Comparison of ENCODE assay signal across 8 mouse cellular contexts in genomic region chr11:72343904-72344303, GRCm38 (mm10). TPM values are rescaled to one million over a fixed set of nuclear protein-coding genes. Genes with fewer than 3 reads are reported as not detected.
DNase-seq lines count a peak whose midpoint lies in the region; ATAC-seq and TF ChIP-seq lines count a peak whose summit lies in the region.

No protein-coding gene starts in this region.

- H3K27ac ChIP-seq in limb, embryonic 14.5 days (replicated peaks; ENCODE audit: low read depth, low read length) = no peak overlapping the region

- TF ChIP-seq CTCF in G1E (IDR thresholded peaks at IDR 0.05; ENCODE audit: low read depth, low read length) = no peak; the same call in 1 of the 2 replicates

- H3K9me3 ChIP-seq in G1E (replicated peaks) = no peaks in the 10 kb centered on the region
- no peaks in the 10 kb centered on the region for H3K9me3 ChIP-seq in limb, embryonic 14.5 days (ENCODE audit: control insufficient read depth, low read length)

- no peak for ATAC-seq in G1E (ENCODE audit: extremely low read depth, insufficient number of reproducible peaks, low FRiP score, poor library complexity, severe bottlenecking)
- no peak for ATAC-seq in limb, embryonic 14.5 days (ENCODE audit: low FRiP score, low read depth)

- peaks cover 27% of the 10 kb centered on the region for H3K27me3 ChIP-seq in G1E (ENCODE audit: insufficient read depth, low read length)
- H3K27me3 ChIP-seq in limb, embryonic 14.5 days (ENCODE audit: control insufficient read depth, insufficient read depth, low read length) = no peaks in the 10 kb centered on the region

- WGBS in limb, embryonic 14.5 days = 20% methylated on average over 8 of the region's 8 CpGs

- no peak overlapping the region for H3K4me3 ChIP-seq in G1E (ENCODE audit: low read depth, low read length)
- H3K4me3 ChIP-seq in limb, embryonic 14.5 days (replicated peaks; ENCODE audit: low read length) = no peak overlapping the region

- DNase-seq in layer of hippocampus, adult 11-12 months (ENCODE audit: low spot score) = peak; percentile 58
- DNase-seq in layer of hippocampus, adult 9-11 months = no peak
- peak; percentile 21 for DNase-seq in G1E (ENCODE audit: low spot score)
- DNase-seq in adrenal gland, postnatal 10 days = peak; percentile 78
- peak; percentile 76 for DNase-seq in gastrocnemius, postnatal 10 days
- peak; percentile 52 for DNase-seq in limb, embryonic 14.5 days (ENCODE audit: low spot score)
- peak; percentile 43 for DNase-seq in retina, postnatal 7 days (ENCODE audit: low read depth, low spot score)
- DNase-seq in cerebellum, adult 11-12 months = no peak

- no peaks in the 10 kb centered on the region for H3K36me3 ChIP-seq in G1E (replicated peaks)
- no peaks in the 10 kb centered on the region for H3K36me3 ChIP-seq in limb, embryonic 14.5 days (ENCODE audit: control insufficient read depth, insufficient read depth, low read length)

- TF ChIP-seq POLR2A in limb, embryonic 14.5 days (IDR thresholded peaks at IDR 0.05; ENCODE audit: borderline replicate concordance, extremely low read depth, insufficient read depth, insufficient read length) = no peak

- no peaks in the 10 kb centered on the region for H3K4me1 ChIP-seq in G1E (ENCODE audit: insufficient read depth, low read depth, low read length)
- H3K4me1 ChIP-seq in limb, embryonic 14.5 days (ENCODE audit: control insufficient read depth, insufficient read depth, low read length) = 0 out of 2 replicates have a peak, but pooled peaks cover 1% of the 10 kb centered on the region

- H3K4me2 ChIP-seq in limb, embryonic 14.5 days (replicated peaks; ENCODE audit: low read depth, low read length, severe bottlenecking) = no peak overlapping the region

- H3K9ac ChIP-seq in limb, embryonic 14.5 days (ENCODE audit: low read depth, low read length, severe bottlenecking) = no peak overlapping the region

RNA-seq across cellular contexts. Expression of gene Tekt1, which starts 18.3 kb away (rescaled TPM):
- not detected in 2 replicates for total RNA-seq in G1E (2014; fragmentation: Nextera tagmentation)
- total RNA-seq in G1E (2017) = not detected in 2 replicates
- polyA plus RNA-seq in G1E (2012) = not detected in 2 replicates
- total RNA-seq in adrenal gland, postnatal 10 days (2021) = under 1 TPM in 1 of 2 experiments, not detected in 1; 0.21 TPM
- total RNA-seq in gastrocnemius, postnatal 10 days (2021) = 1 to 10 TPM; 1.2 to 1.4 TPM
- 0.87 and 1.3 TPM in 2 replicates for polyA plus RNA-seq in limb, embryonic 14.5 days (2012; rRNA removed)
- polyA plus RNA-seq in limb, embryonic 14.5 days (2014; fragmentation: Nextera tagmentation; extraction: Ambion mirVana) = 1.5 and 2.2 TPM in 2 replicates

RNA-seq across cellular contexts. Expression of gene Fbxo39, which starts 29.7 kb away (rescaled TPM):
- not detected in 2 replicates for total RNA-seq in G1E (2014; fragmentation: Nextera tagmentation)
- 0.05 TPM in 1 of 2 replicates, not detected in the other for total RNA-seq in G1E (2017)
- not detected in 2 replicates for polyA plus RNA-seq in G1E (2012)
- total RNA-seq in adrenal gland, postnatal 10 days (2021) = not detected
- not detected for total RNA-seq in gastrocnemius, postnatal 10 days (2021)
- polyA plus RNA-seq in limb, embryonic 14.5 days (2012; rRNA removed) = not detected in 2 replicates
- polyA plus RNA-seq in limb, embryonic 14.5 days (2014; fragmentation: Nextera tagmentation; extraction: Ambion mirVana) = not detected in 2 replicates

RNA-seq across cellular contexts. Expression of gene Xaf1, which starts 42.5 kb away (rescaled TPM):
- total RNA-seq in G1E (2014; fragmentation: Nextera tagmentation) (0.30 TPM in 1 of 2 replicates, not detected in the other), G1E (2017) (1.4 and 2.0 TPM in 2 replicates)
- 0.02 TPM in 1 of 2 replicates, not detected in the other for polyA plus RNA-seq in G1E (2012)
- 10 to 100 TPM; 13.3 to 16.8 TPM for total RNA-seq in adrenal gland, postnatal 10 days (2021)
- total RNA-seq in gastrocnemius, postnatal 10 days (2021) = 1 to 10 TPM; 9.3 to 9.8 TPM
- 1.1 and 2.9 TPM in 2 replicates for polyA plus RNA-seq in limb, embryonic 14.5 days (2012; rRNA removed)
- polyA plus RNA-seq in limb, embryonic 14.5 days (2014; fragmentation: Nextera tagmentation; extraction: Ambion mirVana) = 1.9 and 2.0 TPM in 2 replicates

Comparison
In these comparisons a context has a peak if more than half of its experiments do, and no peak if none do; other contexts are left out.
1. DNase-seq: peak in layer of hippocampus, adult 11-12 months (single experiment), G1E (single experiment), adrenal gland, postnatal 10 days (single experiment), gastrocnemius, postnatal 10 days (single experiment), limb, embryonic 14.5 days (single experiment) and retina, postnatal 7 days (single experiment); none in layer of hippocampus, adult 9-11 months (single experiment) and cerebellum, adult 11-12 months (single experiment).